Mouse (Mus musculus): Measurements from ENCODE around the gene Taz. TPM values are rescaled to one million over a fixed set of nuclear protein-coding genes. Genes with fewer than 3 reads are reported as not detected.

The Taz gene
- polyA plus RNA-seq (2015; fragmentation: Nextera tagmentation; extraction: Ambion mirVana) = 25.4 and 30.8 TPM in 2 replicates

DNA sequence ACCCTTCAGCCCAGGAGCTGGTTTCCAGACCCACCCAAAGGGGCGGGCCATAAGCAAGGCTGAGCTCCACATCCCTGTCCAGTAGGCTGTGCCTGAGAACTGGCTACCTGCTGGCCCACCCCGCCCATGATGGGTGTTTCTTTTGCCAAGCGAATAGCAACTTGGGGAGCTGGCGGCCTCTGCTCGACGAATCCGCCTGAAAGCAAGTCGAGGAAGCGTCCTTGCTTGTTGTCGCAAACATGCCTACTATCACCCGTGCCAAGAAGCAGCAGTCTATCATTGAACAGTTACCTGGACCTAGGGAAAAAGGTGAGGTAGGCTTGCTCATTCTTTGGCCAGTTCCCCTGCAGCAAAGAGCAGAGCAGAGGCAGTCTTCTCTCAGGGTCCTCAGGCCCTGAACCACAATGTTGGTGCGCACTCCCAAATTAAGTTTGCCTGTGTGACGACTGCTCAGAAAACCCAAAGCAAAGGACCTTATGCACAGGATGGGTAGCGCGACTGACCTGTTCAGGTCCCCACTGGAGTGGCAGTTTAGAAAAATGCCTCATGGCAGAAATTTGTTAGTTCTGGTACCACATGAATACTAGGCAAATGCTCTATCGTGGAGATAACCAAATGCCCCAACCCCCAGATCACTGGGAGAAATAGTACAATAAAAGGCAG, at the start of gene Taz, which contains the start of gene Dnase1l1:
TSS of gene Taz (plus strand) at position 181 of the 663 bp plus-strand sequence.
TSS of gene Dnase1l1 (minus strand) at position 606 of the 663 bp plus-strand sequence.
- Histone ChIP-seq H3K9ac (peak within 1 kb of the TSS; percentile 82), H3K4me1 (replicated peaks) (peaks cover 25% of the 10 kb centered on the region), H3K27me3 (no peaks in the 10 kb centered on the region), H3K36me3 (0 out of 2 replicates have a peak, but pooled peaks cover 2% of the 10 kb centered on the region), H3K27ac (peak within 1 kb of the TSS; percentile 97), H3K4me2 (peak within 1 kb of the TSS; percentile 88), H3K4me3 (replicated peaks) (peak within 1 kb of the TSS; percentile 70), H3K9me3 (replicated peaks) (no peaks in the 10 kb centered on the region)
- 22% methylated on average over 16 of the region's 16 CpGs for WGBS (ENCODE audit: insufficient replicate concordance)
- DNase-seq (peak; percentile 88), ATAC-seq (ENCODE audit: low read depth) (peak; percentile 98)

DNA sequence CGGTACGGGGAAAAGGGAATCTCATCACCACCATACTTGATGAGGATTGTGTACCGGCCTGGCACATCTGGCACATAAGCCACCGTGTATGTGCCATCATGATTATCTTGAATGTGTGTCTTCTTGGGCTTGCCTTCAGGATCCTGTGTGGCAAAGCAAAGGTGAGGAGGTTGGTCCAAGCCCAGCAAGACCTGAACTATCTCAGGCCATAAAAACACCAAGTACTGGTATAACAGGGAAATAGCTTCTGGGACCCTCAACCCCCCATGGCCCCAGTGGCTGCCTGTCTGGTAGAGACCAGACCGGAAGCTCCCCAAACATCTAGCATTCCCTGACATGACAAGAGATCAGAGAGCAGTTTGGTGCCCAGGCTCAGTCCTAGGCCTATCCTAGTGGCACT, 48.5 kb upstream of the Taz start:
- no peak overlapping the region for H3K4me3 ChIP-seq (replicated peaks)
- ATAC-seq (ENCODE audit: low read depth) (no peak), DNase-seq (no peak)
- 76% methylated on average over 5 of the region's 5 CpGs for WGBS (ENCODE audit: insufficient replicate concordance)
- H3K27me3 ChIP-seq = no peaks in the 10 kb centered on the region
- H3K9me3 ChIP-seq (replicated peaks) = no peaks in the 10 kb centered on the region
- no peak overlapping the region for H3K27ac ChIP-seq
- no peaks in the 10 kb centered on the region for H3K4me1 ChIP-seq (replicated peaks)
- no peak overlapping the region for H3K9ac ChIP-seq
- H3K36me3 ChIP-seq = peaks cover 59% of the 10 kb centered on the region
- no peak overlapping the region for H3K4me2 ChIP-seq

DNA sequence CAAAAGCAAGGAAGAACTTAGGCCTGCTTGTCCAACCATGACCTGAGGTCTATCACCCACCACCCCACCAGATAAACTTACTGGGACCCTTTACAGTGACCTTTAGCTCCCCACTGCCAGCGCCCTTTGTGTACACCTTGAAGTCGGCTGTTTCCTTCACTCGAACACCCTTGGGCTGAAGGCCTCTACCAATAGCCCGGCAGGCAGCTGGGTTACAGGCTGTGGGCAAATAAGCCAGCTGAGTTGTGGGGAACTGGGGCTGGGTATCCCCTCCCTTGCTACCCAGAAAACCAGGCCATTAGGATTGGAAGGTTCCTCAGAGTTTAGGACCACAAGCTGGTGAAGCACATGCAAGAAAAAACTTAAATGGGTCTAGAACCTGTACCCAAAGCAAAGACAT, 41.4 kb upstream of the Taz start:
- Histone ChIP-seq H3K9me3 (replicated peaks) (no peaks in the 10 kb centered on the region), H3K4me2 (no peak overlapping the region), H3K4me1 (replicated peaks) (peaks cover 24% of the 10 kb centered on the region), H3K36me3 (peaks cover 52% of the 10 kb centered on the region), H3K9ac (no peak overlapping the region), H3K4me3 (replicated peaks) (no peak overlapping the region), H3K27ac (no peak overlapping the region), H3K27me3 (no peaks in the 10 kb centered on the region)
- no peak for DNase-seq
- 76% methylated on average over 4 of the region's 4 CpGs for WGBS (ENCODE audit: insufficient replicate concordance)
- no peak for ATAC-seq (ENCODE audit: low read depth)

DNA sequence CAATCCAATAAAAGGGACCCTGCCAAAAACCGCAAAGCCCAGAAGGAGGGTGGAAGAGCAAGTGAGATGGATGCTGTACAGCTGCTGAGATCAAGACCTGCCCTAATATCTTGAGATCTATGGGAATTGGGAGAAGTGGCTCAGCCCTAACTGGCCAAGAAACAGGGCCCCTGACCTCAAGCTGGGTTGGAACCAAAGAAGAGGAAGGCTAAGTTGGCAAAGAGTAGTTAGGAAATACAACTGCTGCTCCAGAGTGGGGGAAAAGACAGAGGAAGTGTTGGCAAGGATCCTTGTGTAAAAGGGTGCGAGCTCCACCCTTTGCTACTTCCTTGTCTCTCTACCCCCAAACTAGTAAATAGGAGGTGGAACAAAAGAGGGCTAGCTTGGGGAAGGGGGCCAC, 38.3 kb upstream of the Taz start:
- Histone ChIP-seq H3K27ac (0 out of 2 replicates have a peak overlapping the region, but pooled peaks have one; percentile 43), H3K4me3 (replicated peaks) (0 out of 2 replicates have a peak overlapping the region, but pooled peaks have one; percentile 61), H3K27me3 (no peaks in the 10 kb centered on the region), H3K4me1 (replicated peaks) (peaks cover 33% of the 10 kb centered on the region), H3K9me3 (replicated peaks) (no peaks in the 10 kb centered on the region), H3K36me3 (peaks cover 33% of the 10 kb centered on the region), H3K4me2 (peak overlapping the region; percentile 83), H3K9ac (peak overlapping the region; percentile 22; the same call in 1 of the 2 replicates)
- ATAC-seq (ENCODE audit: low read depth) = no peak
- 58% methylated on average over 2 of the region's 2 CpGs for WGBS (ENCODE audit: insufficient replicate concordance)
- DNase-seq = no peak

DNA sequence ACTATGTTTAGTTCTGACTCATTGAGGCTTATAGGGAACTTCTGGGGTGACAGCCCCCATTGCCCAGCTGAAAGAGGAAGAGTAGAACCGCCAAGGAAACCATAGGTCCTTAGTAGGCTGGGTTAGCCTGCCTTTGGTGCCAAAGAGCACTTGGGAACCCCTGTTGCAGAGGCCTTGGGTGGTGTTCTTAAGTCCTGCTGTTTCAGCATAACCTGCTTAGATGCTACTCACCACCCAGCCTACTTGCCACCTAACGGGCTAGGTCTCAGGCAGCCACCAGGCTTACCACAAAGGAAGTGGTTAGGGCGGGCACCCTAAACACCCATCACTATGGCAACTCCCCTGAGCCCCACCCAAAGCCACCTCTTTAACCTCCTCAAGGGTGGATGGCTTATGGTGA, 37.9 kb upstream of the Taz start:
- DNase-seq (peak; percentile 52), ATAC-seq (ENCODE audit: low read depth) (peak; percentile 69)
- H3K4me1 ChIP-seq (replicated peaks) = peaks cover 33% of the 10 kb centered on the region
- no peaks in the 10 kb centered on the region for H3K9me3 ChIP-seq (replicated peaks)
- 18% methylated on average over 3 of the region's 3 CpGs for whole genome bisulfite sequencing (ENCODE audit: insufficient replicate concordance)
- peaks cover 33% of the 10 kb centered on the region for H3K36me3 ChIP-seq
- peak overlapping the region; percentile 83 for H3K4me2 ChIP-seq
- peak overlapping the region; percentile 22; the same call in 1 of the 2 replicates for H3K9ac ChIP-seq
- H3K27me3 ChIP-seq = no peaks in the 10 kb centered on the region
- H3K4me3 ChIP-seq (replicated peaks) = peak overlapping the region; percentile 61
- 0 out of 2 replicates have a peak overlapping the region, but pooled peaks have one; percentile 43 for H3K27ac ChIP-seq

DNA sequence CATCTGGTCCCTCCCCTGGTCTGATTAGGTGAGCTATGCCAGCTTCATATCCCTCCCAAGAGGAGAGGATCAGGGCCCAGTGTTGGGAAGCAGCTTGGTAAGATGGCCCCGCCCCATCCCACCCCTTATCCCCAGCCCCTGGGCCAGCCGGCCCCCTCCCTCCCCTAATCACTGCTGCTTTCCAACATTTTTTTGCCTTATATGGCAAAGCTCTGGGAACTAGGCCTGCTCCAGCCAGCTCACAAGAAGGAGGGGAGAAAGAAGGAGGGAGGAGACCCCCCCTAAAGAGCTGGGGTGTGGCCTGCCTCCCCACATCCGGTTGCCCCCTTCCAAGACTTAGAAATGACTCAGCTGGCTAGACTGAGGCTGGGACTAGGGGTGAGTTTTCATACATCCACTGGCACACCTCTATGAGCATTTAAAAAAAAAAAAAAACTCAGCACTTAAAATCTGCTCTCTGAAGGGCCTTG, 37.1 kb upstream of the Taz start:
- Histone ChIP-seq H3K9me3 (replicated peaks) (no peaks in the 10 kb centered on the region), H3K4me2 (peak overlapping the region; percentile 83), H3K27ac (peak overlapping the region; percentile 61; the same call in 1 of the 2 replicates), H3K4me1 (replicated peaks) (peaks cover 36% of the 10 kb centered on the region), H3K36me3 (peaks cover 26% of the 10 kb centered on the region), H3K9ac (no peak overlapping the region; the same call in 1 of the 2 replicates), H3K4me3 (replicated peaks) (peak overlapping the region; percentile 61), H3K27me3 (peaks cover 2% of the 10 kb centered on the region; the same call in 1 of the 2 replicates)
- ATAC-seq (ENCODE audit: low read depth) = no peak
- DNase-seq = peak; percentile 11
- 17% methylated on average over 3 of the region's 3 CpGs for WGBS (ENCODE audit: insufficient replicate concordance)

DNA sequence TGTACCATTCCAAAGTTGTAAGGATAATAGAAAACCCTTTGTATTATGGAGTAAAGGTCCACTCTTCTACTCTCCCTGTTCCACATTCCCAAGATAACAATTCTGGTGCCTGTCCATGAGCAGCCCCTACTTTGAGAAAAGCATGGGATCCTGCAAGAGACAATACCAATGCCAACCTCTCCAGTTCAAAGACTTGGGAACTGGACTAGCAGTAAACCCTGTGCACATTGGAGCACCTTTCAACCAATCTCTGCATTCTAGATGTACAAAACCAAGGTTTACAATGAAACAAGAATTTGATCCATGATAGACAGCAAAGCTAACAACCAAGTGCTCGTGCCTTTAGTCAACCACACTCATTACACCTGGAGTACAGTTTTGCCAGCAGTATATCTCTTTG, 36.6 kb upstream of the Taz start:
- peaks cover 22% of the 10 kb centered on the region; the same call in 1 of the 2 replicates for H3K36me3 ChIP-seq
- H3K9ac ChIP-seq = peak overlapping the region; percentile 72
- H3K27me3 ChIP-seq = peaks cover 7% of the 10 kb centered on the region
- peaks cover 36% of the 10 kb centered on the region for H3K4me1 ChIP-seq (replicated peaks)
- ATAC-seq (ENCODE audit: low read depth) (no peak), DNase-seq (no peak)
- 30% methylated on average over 1 of the region's 1 CpGs for WGBS (ENCODE audit: insufficient replicate concordance)
- H3K4me2 ChIP-seq = peak overlapping the region; percentile 83
- peak overlapping the region; percentile 61 for H3K27ac ChIP-seq
- peak overlapping the region; percentile 61 for H3K4me3 ChIP-seq (replicated peaks)
- H3K9me3 ChIP-seq (replicated peaks) = no peaks in the 10 kb centered on the region

DNA sequence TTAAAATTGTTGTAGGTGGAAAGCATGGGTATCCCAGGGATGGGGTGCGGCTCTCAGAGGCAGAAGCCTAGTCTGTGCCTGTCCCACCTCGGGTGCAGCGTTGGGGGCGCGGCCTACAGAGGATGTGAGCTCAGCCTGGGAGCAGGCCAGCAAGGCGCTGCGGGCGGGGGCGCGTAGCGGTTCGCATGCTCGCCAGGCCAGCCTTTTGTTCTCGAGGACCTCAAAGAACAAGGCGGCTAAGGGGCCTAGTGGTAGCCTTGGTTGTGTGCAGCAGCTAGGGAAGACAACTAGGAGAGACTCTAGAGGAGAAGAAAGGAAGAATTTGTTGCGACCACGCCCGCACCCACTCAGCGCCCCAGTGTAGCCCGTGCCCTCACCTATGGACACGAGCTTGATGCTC, 36.0 kb upstream of the Taz start:
- peak overlapping the region; percentile 72 for H3K9ac ChIP-seq
- ATAC-seq (ENCODE audit: low read depth) = peak; percentile 45
- peak overlapping the region; percentile 61 for H3K4me3 ChIP-seq (replicated peaks)
- H3K36me3 ChIP-seq = peaks cover 22% of the 10 kb centered on the region; the same call in 1 of the 2 replicates
- H3K27me3 ChIP-seq = peaks cover 7% of the 10 kb centered on the region
- peak overlapping the region; percentile 83 for H3K4me2 ChIP-seq
- WGBS (ENCODE audit: insufficient replicate concordance) = 8% methylated on average over 21 of the region's 21 CpGs
- peak overlapping the region; percentile 61 for H3K27ac ChIP-seq
- DNase-seq = peak; percentile 57
- H3K9me3 ChIP-seq (replicated peaks) = no peaks in the 10 kb centered on the region
- H3K4me1 ChIP-seq (replicated peaks) = peaks cover 36% of the 10 kb centered on the region

DNA sequence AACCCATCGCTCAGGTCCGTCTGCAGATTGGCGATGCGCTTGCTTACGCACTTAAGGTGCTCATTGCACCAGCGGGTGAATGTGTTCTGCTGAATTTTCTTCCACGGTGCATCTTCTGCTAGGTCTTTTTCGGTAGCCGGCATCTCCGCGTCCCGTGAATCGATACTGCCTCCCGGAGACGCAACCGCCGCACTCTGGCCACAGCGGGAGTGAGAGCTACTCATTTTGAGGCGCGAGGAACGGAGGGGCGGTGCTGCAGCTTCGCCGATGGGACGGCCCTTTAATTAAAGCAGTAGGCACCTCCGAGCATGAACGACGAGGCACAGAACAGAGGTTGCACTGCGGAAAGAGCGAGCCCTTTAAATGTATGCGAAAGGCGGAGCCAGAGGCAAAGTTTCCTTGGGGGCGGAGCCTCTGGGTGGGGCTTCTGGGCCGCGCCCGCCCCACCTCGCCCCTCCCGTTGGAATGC, 35.5 kb upstream of the Taz start:
- DNase-seq (peak; percentile 76), ATAC-seq (ENCODE audit: low read depth) (peak; percentile 83)
- Histone ChIP-seq H3K36me3 (peaks cover 16% of the 10 kb centered on the region; the same call in 1 of the 2 replicates), H3K9me3 (replicated peaks) (no peaks in the 10 kb centered on the region), H3K27me3 (peaks cover 7% of the 10 kb centered on the region), H3K4me2 (peak overlapping the region; percentile 83), H3K9ac (peak overlapping the region; percentile 72), H3K4me3 (replicated peaks) (peak overlapping the region; percentile 61), H3K4me1 (replicated peaks) (peaks cover 36% of the 10 kb centered on the region), H3K27ac (peak overlapping the region; percentile 61)
- WGBS (ENCODE audit: insufficient replicate concordance) = 17% methylated on average over 38 of the region's 38 CpGs

DNA sequence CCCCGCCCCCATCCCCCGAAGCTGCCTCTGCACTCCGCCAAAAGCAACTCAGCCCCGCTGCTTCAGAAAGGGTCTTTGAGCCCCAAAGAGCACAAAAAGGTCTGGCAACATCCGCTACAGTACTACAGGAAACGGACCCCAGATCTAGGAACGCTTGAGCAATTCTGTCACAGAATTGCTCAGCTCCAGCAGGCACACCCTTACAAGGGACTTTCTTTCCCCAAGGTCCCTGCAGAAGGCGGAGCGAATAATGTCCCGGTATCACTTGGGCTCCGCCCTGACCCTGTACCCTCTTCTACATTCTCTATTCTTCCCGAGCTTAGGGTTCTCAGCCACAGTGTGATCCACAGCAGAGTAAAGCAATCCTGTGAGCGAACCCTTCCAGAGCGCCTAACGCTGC, 35.0 kb upstream of the Taz start:
- Histone ChIP-seq H3K9me3 (replicated peaks) (no peaks in the 10 kb centered on the region), H3K4me3 (replicated peaks) (peak overlapping the region; percentile 61), H3K9ac (peak overlapping the region; percentile 72), H3K27ac (peak overlapping the region; percentile 39; the same call in 1 of the 2 replicates), H3K4me2 (peak overlapping the region; percentile 83), H3K36me3 (peaks cover 13% of the 10 kb centered on the region; the same call in 1 of the 2 replicates), H3K27me3 (peaks cover 7% of the 10 kb centered on the region), H3K4me1 (replicated peaks) (peaks cover 36% of the 10 kb centered on the region)
- DNase-seq (peak; percentile 14), ATAC-seq (ENCODE audit: low read depth) (peak; percentile 21)
- WGBS (ENCODE audit: insufficient replicate concordance) = 16% methylated on average over 15 of the region's 15 CpGs

DNA sequence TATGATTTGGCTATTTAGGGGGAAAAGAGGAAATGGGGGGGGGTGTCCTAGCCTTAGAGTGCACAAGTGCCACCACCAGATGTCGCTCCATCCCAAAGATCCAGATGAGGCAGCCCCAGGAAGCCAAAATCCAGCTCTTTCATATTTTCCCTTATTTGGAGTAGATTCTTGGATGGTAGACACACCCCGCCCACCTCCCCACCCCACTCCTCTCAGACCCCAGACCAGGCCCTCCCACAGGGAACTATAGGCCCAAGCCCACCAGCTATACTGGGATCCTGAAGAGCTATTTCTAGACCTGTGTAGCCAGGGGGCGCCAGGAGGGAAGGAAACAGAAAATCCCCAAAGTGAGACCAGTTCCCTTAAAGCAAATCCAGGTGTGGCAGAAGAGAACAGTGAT, 33.1 kb upstream of the Taz start:
- Histone ChIP-seq H3K36me3 (no peaks in the 10 kb centered on the region), H3K4me3 (replicated peaks) (0 out of 2 replicates have a peak overlapping the region, but pooled peaks have one; percentile 50), H3K9ac (no peak overlapping the region), H3K4me1 (replicated peaks) (peaks cover 29% of the 10 kb centered on the region), H3K27me3 (peaks cover 7% of the 10 kb centered on the region), H3K9me3 (replicated peaks) (no peaks in the 10 kb centered on the region), H3K27ac (no peak overlapping the region), H3K4me2 (peak overlapping the region; percentile 67)
- 9% methylated on average over 3 of the region's 3 CpGs for WGBS (ENCODE audit: insufficient replicate concordance)
- peak; percentile 19 for DNase-seq
- no peak for ATAC-seq (ENCODE audit: low read depth)

Data from liver, embryonic 13.5 days (tissue).